Mouse (Mus musculus) G1E (cell line): ENCODE results near the gene Castor2.

Experiments used
- CTCF ChIP-seq: IDR thresholded peaks from 2 replicates; pipeline ENCODE4 v1.5.1; 2012; ENCODE audit warnings: low read depth, low read length, inconsistent platforms, mixed read lengths
- GATA1 ChIP-seq: IDR thresholded peaks from 2 replicates; pipeline ENCODE4 v1.6.1; 2012; ENCODE audit warnings: borderline replicate concordance, low read length, inconsistent platforms, mixed read lengths
- POLR2AphosphoS5 ChIP-seq: IDR thresholded peaks from 2 replicates; pipeline ENCODE4 v1.6.1; 2012; ENCODE audit warnings: low read depth, low read length, inconsistent platforms; ENCODE audit not compliant: insufficient replicate concordance
- TAL1 ChIP-seq: conservative IDR thresholded peaks from 2 replicates; pipeline ENCODE4 v1.6.1; 2012; ENCODE audit warnings: low read depth, low read length, inconsistent platforms, mixed read lengths

GRCm38 (mm10) chr5:134095766-134096165, 3.7 kb upstream of the Castor2 start:
- TF ChIP-seq TAL1 (no peak), CTCF (no peak), GATA1 (no peak), POLR2AphosphoS5 (no peak)
